Mouse (Mus musculus): ENCODE measurements at regions not wholly inside any gene's neighbourhood (a gene's known extent, or its start where the extent isn't known, plus 50 kb on each side); places are given as distances from the start of the nearest gene placed in this dataset.

DNA sequence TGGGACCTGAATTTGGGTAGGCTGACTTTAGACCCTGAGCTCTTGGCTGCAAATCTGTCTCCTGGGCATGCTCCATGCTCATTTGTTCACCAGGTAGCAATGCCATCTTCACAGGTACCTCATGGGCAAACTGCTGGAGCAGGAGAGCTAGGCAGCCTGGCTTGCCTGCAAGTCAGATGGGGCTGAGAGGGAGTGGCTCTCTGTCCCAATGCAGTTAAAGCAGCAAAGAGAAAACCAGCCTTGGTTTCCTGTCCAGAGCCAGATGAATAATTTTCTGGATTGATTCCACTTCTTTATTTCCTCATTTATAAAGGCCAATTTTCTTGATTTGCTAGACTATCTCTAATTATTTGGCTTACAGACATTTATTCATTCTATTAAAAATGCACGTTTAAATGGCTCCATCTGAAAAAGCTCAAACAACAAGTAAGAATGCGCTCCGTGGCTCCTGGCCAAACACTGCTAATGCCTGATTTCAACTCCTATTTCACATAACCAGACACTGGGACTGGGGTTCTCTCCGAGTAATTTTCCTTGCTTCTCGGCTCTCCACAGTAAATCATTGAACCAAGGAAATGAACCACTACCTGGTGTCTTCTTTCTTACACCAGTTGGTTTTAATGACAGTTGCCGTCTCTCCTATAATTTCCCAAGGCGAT is 60.5 kb downstream of the Rsl24d1 start:
- no peak for DNase-seq

GRCm38 (mm10) chr9:73176645-73177044 is 63.4 kb downstream of the Rsl24d1 start:
- DNase-seq = no peak

- DNase-seq = peak; percentile 86
Measured at GRCm38 (mm10) chr9:73183356-73183755, 70.1 kb downstream of the Rsl24d1 start.

GRCm38 (mm10) chr9:73184908-73185307 is 71.7 kb downstream of the Rsl24d1 start:
- peak; percentile 48 for DNase-seq

- DNase-seq = no peak
Measured at GRCm38 (mm10) chr9:73192271-73192785, 79.1 kb downstream of the Rsl24d1 start.

- DNase-seq = no peak
Measured at GRCm38 (mm10) chr9:73198261-73199085, 85.2 kb downstream of the Rsl24d1 start.

- DNase-seq = peak; percentile 49
Measured at GRCm38 (mm10) chr9:73223111-73223510, 109.9 kb downstream of the Rsl24d1 start.

DNA sequence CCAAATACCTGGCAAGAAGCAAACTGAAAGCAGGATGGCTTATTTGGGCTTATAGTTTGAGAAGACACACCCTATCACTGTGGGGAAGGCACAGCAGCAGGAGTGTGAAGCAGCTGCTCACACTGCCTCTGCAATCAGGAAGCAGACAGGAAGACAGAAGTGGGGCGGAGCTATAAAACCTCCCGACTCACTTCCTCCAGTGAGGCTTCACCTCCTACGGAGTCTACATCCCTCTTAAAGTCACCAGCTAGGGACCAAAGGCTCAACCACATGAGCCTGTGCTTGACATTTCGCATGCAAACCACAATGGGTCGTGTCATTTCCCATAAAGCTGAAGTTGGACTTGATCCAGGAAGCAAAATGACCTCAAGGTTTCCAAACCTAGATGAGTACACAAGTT is 127.0 kb downstream of the Rsl24d1 start:
- DNase-seq = peak; percentile 73

DNA sequence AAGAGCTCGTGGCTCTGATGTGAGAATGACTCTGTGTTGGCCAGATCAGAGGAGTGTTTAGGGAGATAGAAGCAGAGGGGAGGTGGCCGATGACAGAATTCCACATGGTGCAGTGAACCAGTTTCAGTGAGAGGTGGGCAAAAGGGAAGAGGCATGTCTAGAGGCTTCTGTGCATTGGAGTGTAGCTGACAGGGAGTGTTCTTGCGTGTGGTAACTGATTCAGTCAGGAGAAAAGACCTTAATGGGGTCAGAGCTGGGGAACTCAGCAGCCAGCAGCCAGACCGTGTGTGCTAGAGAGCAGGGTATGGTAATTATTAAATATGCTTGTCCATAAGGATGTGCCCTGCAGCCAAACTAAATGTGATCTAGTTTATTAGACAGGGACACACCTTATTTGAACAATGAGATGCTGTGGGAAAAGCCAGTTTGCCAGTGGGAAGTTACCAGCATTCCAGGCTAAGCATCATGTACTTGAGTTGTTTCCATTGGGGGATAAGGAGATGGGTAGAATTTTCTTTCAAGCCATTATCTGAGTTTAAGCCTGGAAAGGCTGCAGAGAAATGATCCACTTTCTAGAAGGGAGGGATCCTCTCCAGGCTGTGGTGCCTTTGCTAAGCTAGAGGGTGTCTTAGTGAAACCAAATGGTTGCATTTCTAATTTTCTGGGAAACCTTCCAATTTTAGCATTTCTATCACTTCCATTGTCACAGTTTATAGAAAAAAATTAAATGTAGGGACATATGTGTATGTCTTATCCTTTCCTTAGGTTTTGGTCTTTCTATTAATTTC is 129.5 kb downstream of the Rsl24d1 start:
- peak; percentile 51 for DNase-seq

GRCm38 (mm10) chr9:73244177-73244576 is 131.0 kb downstream of the Rsl24d1 start:
- DNase-seq = peak; percentile 29

DNA sequence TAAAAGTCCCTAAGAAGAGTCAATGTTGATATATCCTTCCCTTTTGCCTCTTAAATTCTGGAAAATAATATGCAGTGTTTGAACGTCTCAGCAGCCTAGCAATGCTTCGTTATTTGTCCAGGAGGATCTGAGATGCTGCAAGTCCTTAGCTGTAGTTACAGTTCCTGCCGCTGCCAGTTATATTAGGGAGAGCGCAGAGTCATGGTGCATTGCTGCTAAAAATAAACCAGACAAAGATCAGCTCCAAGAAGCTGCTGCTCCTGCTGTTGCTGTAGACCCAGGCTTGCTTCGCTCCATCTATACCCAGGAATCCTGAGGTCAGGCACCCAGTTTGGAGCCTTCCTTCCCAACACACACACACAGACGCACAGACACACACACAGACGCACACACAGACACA is 132.3 kb downstream of the Rsl24d1 start:
- peak; percentile 27 for DNase-seq

DNA sequence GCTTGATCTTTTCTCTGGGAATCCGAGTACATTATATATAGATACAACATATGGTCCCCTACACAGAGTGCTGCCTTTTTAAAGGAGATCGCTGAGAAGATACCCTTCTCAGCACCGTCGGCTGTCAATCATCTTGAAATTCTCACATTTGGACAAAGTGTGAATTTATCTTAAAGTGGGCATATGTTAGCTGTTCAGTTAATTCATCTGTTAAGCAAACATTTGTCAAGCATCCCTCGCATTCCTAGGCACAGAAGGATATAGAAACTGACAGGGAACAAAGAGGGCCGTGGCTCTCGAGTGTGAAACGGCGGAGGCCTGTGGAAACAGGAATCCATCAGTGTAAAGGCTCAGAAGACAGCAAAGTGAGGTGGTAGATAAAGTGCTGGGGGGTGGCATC is 144.9 kb downstream of the Rsl24d1 start:
- no peak for DNase-seq

GRCm38 (mm10) chr9:73258640-73259039 is 145.4 kb downstream of the Rsl24d1 start:
- peak; percentile 76 for DNase-seq

DNA sequence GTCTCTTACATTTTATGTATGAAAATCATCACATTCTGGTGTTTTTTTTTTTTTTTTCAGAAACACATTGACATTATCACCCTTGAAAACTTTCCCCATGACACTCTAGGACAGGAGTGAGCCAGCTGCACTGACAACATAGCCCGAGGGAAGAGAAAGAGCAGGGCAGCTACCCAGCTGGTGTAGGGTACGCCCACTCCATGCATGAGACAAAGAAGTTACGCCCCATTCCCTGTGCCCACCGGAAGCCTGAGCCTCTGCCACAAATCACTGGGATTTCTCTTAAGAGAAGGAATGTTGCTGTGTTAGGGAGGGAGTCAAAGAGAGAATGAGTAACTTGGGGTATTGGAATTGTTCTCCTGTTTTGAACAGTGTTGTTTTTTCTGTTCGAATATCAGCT is 149.5 kb downstream of the Rsl24d1 start:
- DNase-seq = peak; percentile 71

GRCm38 (mm10) chr9:73270249-73270648 is 157.0 kb downstream of the Rsl24d1 start:
- peak; percentile 73 for DNase-seq

DNA sequence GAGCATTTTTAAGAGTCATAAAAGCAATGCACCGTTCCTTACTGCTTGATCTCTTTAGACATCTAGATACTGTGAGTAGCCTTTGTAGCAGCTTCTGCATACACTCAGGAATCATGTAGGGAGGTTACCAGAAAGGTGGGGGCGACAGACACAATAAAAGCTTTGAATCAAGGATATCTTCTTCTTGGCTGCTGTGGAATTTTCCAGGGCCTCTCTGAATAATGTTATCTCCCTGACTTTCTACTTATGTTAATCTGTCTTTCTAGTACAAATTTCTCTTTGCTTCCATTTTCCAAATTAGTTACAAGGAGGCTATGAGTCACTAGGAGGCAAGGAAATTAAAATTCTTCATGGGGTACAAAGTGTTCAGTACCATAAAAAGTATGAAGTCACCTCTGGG is 159.4 kb downstream of the Rsl24d1 start:
- no peak for DNase-seq

DNA sequence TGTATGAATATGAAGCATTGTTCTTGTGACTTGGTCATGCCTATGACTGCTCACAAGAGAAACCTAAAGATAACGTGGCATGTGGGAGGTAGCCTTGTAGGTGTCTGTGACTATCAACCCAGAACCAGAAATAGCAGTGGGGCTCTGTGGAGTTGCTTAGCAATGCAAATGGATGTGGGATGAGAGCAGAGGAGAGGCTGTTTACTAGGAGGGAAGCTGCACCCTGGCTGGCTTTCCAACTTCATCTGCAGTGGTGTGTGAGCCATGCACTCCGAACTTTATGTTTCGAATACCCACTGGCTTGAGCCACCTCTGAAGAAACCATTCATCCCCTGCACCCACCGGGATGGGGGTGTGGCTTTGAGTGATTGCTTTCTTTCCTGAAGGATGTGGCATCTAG is 160.5 kb downstream of the Rsl24d1 start:
- DNase-seq = peak; percentile 79

- no peak for DNase-seq
Measured at GRCm38 (mm10) chr9:73275671-73276070, 162.4 kb downstream of the Rsl24d1 start.

GRCm38 (mm10) chr9:73295287-73295686 is 182.1 kb downstream of the Rsl24d1 start:
- DNase-seq = no peak

- no peak for DNase-seq
Measured at GRCm38 (mm10) chr9:73302156-73302918, 189.1 kb downstream of the Rsl24d1 start.

DNA sequence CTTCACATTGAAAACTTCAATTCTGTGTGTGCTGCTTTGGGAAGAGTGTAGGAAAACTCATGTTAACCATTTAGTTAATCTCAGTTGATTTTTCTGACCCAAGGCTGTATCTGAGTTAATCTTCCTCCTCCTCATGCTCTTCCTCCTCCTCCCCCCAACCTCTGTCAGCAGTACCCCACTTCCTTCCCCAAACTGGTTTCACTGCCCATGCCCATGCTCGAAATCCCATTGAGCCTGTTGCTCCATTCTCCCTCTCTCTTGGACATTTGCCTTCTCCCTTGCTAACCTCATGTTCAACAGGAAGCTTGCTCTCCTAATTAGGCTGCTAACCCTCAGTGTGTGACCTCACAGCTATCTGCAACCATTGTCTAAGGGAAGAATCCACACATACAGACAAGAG is 203.8 kb downstream of the Rsl24d1 start:
- no peak for DNase-seq

DNA sequence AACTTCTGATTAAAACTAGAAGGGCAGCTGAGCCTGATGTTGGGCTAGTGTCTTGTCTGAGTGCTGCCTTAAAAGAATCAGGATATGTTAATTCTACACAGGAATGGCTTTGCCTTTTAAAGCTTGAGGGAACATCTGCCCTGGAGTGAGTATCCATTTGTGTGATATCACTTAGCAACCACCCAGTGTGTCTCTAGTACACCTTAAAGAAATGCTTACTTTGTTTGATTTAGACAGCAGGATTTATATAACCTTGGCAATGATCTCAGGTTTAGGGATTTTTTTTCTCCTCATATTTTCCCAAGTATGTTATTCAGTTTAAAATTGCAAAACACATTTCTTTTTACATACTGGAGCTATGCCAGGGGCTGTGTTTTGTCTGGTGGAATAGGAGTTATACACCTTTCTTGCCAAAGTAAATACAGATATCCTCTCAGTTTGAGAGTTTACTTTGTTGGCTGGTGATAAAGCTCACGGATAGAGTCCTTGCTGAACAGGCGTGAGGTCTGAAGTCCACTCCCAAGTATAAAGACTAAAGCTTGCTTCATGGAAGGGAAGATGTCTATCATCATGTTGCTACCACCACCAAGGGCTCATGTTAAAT is 206.6 kb downstream of the Rsl24d1 start:
- no peak for DNase-seq
